Mouse (Mus musculus) heart, adult 9 months (tissue): ENCODE data around the gene Hoxd11.

Experiments used
- DNase-seq, 2 experiments: peaks; one replicate each; pipeline ENCODE4 v3.0.0; 2022; ENCODE audit warnings: low spot score in 2 of 2

Gene Hoxd11

DNA sequence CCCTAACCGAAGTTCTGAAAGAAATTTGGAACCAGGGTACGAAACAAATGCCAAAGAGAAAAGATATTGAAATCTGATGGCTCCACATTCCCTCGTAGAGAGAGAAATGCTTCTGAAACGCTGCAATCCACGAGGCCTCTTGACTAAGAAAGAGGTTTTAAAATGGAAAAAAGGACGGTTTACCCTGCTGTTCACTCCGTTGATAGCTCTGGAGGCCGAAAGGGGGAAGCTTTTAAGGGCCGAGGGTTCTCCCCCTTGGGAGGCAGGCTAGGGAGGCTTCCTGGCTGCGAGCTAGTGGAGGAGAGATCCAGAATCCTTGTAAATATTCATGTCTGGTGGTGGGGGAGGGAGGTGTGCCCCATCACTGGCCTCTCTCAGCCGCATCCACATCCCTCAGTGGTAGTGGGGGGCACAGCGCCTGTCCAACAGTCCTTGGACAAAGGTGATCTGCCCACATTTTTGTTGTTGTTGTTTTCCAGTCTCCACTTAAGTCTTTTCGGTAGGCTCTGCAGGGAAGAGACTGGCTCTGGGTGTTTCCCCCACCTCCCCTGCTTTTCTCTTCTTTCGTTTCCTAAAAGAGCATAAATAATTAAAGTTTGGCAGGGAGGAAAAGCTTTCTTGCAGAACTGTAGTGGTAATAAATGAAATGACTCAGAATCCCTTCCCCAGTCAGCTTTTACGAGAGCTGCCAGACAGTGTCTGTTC lies at the start of gene Hoxd11:
Hoxd11 (plus strand) TSS at position 667 of the 705 bp plus-strand sequence.
- DNase-seq = no peak

DNA sequence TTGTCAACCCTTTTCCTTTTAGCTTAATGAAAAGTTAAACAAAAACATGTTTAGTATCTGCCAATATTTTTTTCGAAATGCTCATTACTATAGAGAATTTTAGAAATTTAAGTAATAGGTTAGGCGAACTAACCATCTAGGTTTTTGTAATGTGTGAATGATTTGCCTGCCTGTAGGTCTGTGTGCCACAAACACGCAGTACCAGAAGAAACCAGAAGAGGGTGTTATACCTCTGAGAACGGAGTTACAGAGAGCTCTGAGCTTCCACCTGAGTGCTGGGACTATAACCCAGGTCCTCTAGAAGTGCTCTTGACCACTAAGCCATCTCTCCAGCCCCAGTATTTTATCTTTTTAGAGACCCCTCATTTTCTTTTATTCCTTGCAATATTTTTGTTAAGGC lies 43.9 kb upstream of the Hoxd11 start:
- DNase-seq = no peak

GRCm38 (mm10) chr2:74642431-74642830 lies 36.9 kb upstream of the Hoxd11 start:
- DNase-seq = no peak

GRCm38 (mm10) chr2:74645631-74646030 lies 33.7 kb upstream of the Hoxd11 start:
- DNase-seq = no peak

DNA sequence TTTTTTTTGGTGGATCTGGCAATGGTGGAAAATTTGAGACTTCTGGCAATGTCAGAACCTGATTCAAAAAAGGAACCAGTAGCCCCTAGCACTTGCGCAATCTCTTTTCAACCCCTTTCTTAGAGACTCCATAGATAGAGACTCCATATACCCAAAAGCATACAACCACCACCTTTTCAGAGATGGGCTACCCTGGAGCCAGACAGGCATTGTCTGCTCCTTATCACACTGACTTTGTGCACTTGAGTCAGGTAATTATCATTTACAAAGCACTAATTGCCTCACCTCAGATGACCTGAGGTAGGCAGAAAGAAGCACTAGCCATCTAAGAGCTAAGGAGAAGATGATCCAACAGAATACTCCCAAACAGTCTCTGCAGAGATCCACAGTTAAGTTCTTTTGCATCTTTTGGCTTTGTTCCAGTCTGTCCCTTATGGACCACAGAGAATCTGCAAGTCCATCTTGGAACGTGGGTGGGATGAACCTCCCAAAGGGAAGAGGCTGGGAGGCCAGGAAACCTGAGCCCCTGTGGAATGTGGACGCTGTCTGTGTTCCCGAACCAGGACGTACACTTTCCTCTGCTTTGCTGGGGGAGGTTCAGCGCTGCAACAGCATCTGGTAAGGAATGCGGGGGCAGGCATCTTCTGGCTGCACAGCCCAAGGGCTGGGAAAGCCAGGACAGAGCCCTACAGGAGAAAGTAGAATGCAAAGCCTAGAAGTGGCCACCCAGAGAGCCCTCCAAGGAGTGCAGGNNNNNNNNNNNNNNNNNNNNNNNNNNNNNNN lies 32.1 kb upstream of the Hoxd11 start:
- no peak for DNase-seq

GRCm38 (mm10) chr2:74652996-74653340 lies 26.4 kb upstream of the Hoxd11 start:
- no peak for DNase-seq

- no peak for DNase-seq
Measured at GRCm38 (mm10) chr2:74653781-74654535, 25.4 kb upstream of the Hoxd11 start.

- no peak for DNase-seq
Measured at GRCm38 (mm10) chr2:74654743-74655419, 24.5 kb upstream of the Hoxd11 start.

- no peak for DNase-seq
Measured at GRCm38 (mm10) chr2:74655420-74655781, 24.0 kb upstream of the Hoxd11 start.

DNA sequence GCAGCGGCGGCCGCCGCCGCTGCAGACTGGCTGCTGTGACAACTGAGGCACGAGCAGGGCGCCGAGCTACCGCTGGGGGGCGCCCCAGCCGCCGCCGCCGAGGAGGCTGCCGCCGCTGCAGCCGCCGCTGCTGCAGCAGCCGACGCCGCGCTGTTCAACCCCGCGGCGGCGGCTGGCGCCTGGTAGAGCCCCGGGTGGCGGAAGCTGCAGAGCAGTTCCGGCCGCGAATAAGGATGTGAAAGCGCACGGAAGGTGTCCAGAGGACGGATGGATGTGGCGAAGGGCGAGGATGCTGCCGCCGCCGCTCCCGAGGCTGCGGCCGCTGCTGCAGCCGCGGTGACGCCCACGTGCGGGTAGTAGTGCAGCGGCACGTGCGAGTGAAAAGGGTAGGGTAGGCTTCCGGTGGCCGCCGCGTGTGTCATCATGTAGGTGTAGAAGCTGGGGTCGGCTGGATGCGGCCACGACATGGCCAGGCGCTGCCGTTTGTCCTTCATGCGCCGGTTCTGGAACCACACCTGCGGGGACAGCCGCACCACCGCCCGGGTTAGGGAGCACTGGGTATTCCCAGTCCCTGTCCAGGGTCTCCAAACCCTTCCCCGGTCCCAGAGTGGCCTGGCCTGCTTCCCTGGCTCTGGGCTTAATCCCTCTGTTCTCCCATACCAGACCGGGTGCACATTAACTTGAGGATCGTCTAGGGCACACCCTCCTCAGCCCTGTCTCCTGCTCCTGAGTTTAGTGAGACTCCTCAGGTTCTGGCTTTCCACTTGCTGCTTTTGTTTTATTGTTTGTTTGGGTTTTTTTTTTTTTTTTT lies 23.3 kb upstream of the Hoxd11 start:
- no peak for DNase-seq

GRCm38 (mm10) chr2:74656632-74657021 lies 22.7 kb upstream of the Hoxd11 start:
- no peak for DNase-seq

DNA sequence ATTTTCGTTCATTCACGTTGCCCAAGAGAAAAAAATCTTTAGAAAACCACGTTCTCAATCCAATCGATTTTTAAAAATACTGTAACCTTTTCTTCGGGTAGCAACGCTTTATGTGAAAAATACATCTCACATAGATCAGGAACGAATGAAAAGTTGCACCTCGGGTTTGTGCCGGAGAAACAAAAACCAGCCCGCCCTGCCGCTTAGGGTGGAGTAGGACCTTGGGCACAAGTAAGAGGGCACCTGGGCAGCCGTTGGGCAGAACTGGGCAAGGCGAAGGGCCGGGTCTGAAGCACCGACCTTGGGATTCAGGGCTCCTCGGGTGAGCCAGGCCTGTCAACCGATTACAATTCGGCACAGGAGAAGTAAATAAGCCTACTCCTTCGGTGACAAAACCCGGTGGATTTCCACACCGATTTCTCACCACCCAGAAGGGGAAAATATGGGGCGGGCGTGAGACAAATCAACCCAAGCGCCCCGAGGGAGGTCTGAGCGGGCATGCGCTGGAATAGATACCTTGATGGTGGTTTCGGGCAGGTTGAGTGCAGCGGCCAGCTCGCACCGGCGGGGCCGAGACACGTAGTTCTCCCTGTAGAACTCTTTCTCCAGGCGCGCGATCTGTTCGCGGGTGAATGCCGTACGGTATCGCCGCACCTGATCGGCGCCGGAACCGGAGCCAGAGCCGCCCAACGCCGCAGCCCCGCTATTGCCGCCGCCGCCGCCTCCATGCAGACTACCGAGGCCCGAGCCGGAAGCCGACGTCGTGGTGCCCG lies 21.9 kb upstream of the Hoxd11 start:
- DNase-seq = no peak

DNA sequence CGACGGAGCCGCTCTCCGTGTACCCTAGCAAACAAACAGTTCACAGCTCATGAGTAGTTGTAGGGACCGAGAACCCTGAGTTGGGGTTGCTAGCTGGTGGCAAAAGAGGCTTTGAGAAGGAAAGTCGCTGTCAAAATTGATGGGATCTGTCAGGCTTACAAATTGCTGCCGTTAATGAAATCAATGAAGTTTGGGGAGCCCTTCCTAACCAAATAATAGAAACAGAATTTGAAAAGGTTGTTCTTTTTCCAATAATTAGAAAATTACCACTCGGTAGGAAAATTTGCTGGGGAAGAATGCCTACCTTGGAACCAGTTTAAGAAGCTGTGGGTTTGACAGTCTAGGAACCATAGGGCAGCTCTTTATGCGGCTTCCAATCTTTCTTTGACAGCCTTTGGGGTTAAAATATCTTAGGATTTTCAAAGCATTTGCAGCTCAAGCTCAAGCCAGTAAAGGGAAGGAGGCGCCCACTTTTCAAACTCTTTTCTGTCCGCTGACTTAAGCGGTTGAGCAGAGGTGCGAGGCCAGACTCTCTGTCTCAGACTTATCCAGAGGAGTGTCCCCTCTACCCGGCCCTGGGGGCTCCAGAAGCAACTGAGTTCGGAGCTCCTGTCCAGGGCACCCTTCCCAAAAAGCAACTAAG lies 21.2 kb upstream of the Hoxd11 start:
- no peak for DNase-seq

- DNase-seq = no peak
Measured at GRCm38 (mm10) chr2:74658667-74659371, 20.5 kb upstream of the Hoxd11 start.

- no peak for DNase-seq
Measured at GRCm38 (mm10) chr2:74659507-74660005, 19.8 kb upstream of the Hoxd11 start, which contains the start of gene Evx2. Gene Evx2, minus strand, starts transcription at chr2:74659557.

DNA sequence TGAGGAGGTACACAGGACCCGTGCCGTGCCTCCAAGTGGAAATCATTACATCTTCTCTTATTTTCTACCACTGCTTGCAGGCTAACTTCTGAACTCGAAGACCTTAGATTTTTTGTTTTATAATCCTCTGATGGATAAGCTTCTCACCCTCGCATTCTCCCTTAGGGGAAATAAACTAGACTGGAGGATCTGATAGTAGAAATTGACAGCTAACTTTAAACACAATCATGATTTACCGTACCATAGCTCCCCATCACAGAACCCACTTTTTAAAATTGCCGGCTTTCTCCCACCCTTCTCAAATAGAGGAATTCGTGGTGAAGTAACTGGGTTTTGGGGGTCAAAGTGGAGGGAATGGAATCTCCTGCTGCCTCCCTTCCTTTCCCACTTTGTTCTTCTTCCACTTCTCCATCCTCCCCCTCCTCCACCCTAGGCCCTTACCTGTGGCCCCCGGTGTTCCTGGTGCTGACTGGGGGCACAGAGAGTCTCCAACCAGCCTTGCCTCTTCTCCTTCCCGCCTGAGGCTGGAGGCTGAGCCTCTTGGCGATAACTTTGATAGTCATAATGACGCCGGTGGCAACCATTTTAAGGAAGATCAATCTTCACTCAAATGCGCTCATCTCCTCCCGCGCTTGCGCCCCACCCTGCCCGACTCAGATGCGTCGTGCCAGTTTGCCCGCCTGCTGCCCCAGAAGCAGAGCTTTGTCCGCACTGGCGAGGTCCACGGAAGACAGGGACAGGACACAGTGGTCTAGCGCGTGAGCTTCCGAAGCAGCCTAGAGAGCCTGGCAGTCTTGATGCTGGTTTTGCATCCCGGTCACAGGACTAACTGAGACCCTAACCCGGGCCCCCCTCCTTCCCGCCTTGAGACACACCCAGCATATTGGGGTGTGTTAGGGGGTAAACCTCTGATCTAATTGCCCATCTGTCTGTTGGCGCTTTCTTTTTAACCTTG lies 18.7 kb upstream of the Hoxd11 start:
- no peak for DNase-seq

GRCm38 (mm10) chr2:74661685-74662084 lies 17.7 kb upstream of the Hoxd11 start:
- DNase-seq = no peak
